Mouse (Mus musculus) NIH3T3 (cell line): ENCODE data around the gene Tatdn2.
A peak's percentile ranks its signal among the peaks of the same experiment; 100 is the strongest.

Experiments
- DNase-seq: peaks from one replicate; pipeline ENCODE4 v3.0.0-alpha.2; 2012; ENCODE audit warnings: low read depth

The Tatdn2 gene

GRCm38 (mm10) chr6:113714276-113714675, 17.4 kb downstream of the Tatdn2 start:
- DNase-seq: no peak

- no peak for DNase-seq
Measured at GRCm38 (mm10) chr6:113714797-113715196, 17.9 kb downstream of the Tatdn2 start.

GRCm38 (mm10) chr6:113717541-113717940, 20.7 kb downstream of the Tatdn2 start:
- DNase-seq: peak; percentile 64

GRCm38 (mm10) chr6:113719878-113720277, 23.0 kb downstream of the Tatdn2 start, which contains the start of gene Ghrl:
Gene Ghrl (minus strand): TSS chr6:113719880.
- DNase-seq: no peak

GRCm38 (mm10) chr6:113721061-113721460, 24.2 kb downstream of the Tatdn2 start:
- DNase-seq: no peak

- DNase-seq: no peak
Measured at GRCm38 (mm10) chr6:113728181-113728580, 31.3 kb downstream of the Tatdn2 start.

- DNase-seq: no peak
Measured at GRCm38 (mm10) chr6:113731296-113731695, 34.4 kb downstream of the Tatdn2 start.

- no peak for DNase-seq
Measured at GRCm38 (mm10) chr6:113737318-113738046, 40.6 kb downstream of the Tatdn2 start.

- peak; percentile 95 for DNase-seq
Measured at GRCm38 (mm10) chr6:113740236-113741217, 43.7 kb downstream of the Tatdn2 start, which contains the start of gene Sec13. Gene Sec13 (minus strand): TSS chr6:113740743.

- DNase-seq: no peak
Measured at GRCm38 (mm10) chr6:113741425-113741824, 44.6 kb downstream of the Tatdn2 start.

GRCm38 (mm10) chr6:113742321-113742720, 45.5 kb downstream of the Tatdn2 start:
- DNase-seq: no peak

GRCm38 (mm10) chr6:113743111-113743510, 46.3 kb downstream of the Tatdn2 start:
- no peak for DNase-seq

- no peak for DNase-seq
Measured at GRCm38 (mm10) chr6:113745117-113745516, 48.3 kb downstream of the Tatdn2 start.

GRCm38 (mm10) chr6:113747284-113747683, 50.4 kb downstream of the Tatdn2 start:
- no peak for DNase-seq

- no peak for DNase-seq
Measured at GRCm38 (mm10) chr6:113748351-113748750, 51.5 kb downstream of the Tatdn2 start.

- DNase-seq: no peak
Measured at GRCm38 (mm10) chr6:113749119-113749685, 52.4 kb downstream of the Tatdn2 start.
